Mouse (Mus musculus) c-Kit-positive CD71-positive TER-119-positive erythroid progenitor cells, embryonic 14.5 days (primary cell): ENCODE data around the gene Nat8l.
"Not testable (repeated sequence)": the region's sequence is repeated elsewhere in the genome, so short reads cannot be mapped to it uniquely, and the experiment has no call there.

Experiments used
- DNase-seq: peaks from one replicate; pipeline ENCODE4 v3.0.0-alpha.2; 2013; ENCODE audit warnings: low spot score

The Nat8l gene

GRCm38 (mm10) chr5:33995843-33996693, at the start of gene Nat8l:
Nat8l (plus strand) TSS chr5:33995984.
- DNase-seq = no peak

GRCm38 (mm10) chr5:33947035-33947434, 48.7 kb upstream of the Nat8l start:
- DNase-seq = not testable (repeated sequence)

- no peak for DNase-seq
Observed at GRCm38 (mm10) chr5:33948314-33948713, 47.5 kb upstream of the Nat8l start.

GRCm38 (mm10) chr5:33953471-33954185, 42.2 kb upstream of the Nat8l start:
- DNase-seq = no peak

GRCm38 (mm10) chr5:33954354-33954753, 41.4 kb upstream of the Nat8l start:
- no peak for DNase-seq

GRCm38 (mm10) chr5:33955868-33956267, 39.9 kb upstream of the Nat8l start:
- no peak for DNase-seq

GRCm38 (mm10) chr5:33959382-33959781, 36.4 kb upstream of the Nat8l start:
- DNase-seq = no peak

- DNase-seq = no peak
Observed at GRCm38 (mm10) chr5:33974736-33975135, 21.0 kb upstream of the Nat8l start.

GRCm38 (mm10) chr5:33976267-33976666, 19.5 kb upstream of the Nat8l start:
- DNase-seq = no peak

- no peak for DNase-seq
Observed at GRCm38 (mm10) chr5:33982731-33983259, 13.0 kb upstream of the Nat8l start.

- DNase-seq = no peak
Observed at GRCm38 (mm10) chr5:33983309-33984121, 12.3 kb upstream of the Nat8l start, which contains the start of gene Gm1673. Gm1673 (plus strand) TSS chr5:33983433.

- no peak for DNase-seq
Observed at GRCm38 (mm10) chr5:33994671-33995625, 836 bp upstream of the Nat8l start.

GRCm38 (mm10) chr5:33996694-33997045, 886 bp downstream of the Nat8l start:
- no peak for DNase-seq

- no peak for DNase-seq
Observed at GRCm38 (mm10) chr5:33997051-33997741, 1.4 kb downstream of the Nat8l start.

- no peak for DNase-seq
Observed at GRCm38 (mm10) chr5:33997829-33998504, 2.2 kb downstream of the Nat8l start.

GRCm38 (mm10) chr5:33998505-33998877, 2.7 kb downstream of the Nat8l start:
- DNase-seq = no peak

GRCm38 (mm10) chr5:33999466-34000090, 3.8 kb downstream of the Nat8l start:
- no peak for DNase-seq

- no peak for DNase-seq
Observed at GRCm38 (mm10) chr5:34000809-34001208, 5.0 kb downstream of the Nat8l start.

GRCm38 (mm10) chr5:34001401-34001800, 5.6 kb downstream of the Nat8l start:
- no peak for DNase-seq
